Mouse (Mus musculus): ENCODE measurements around the gene Mfsd14a.

The Mfsd14a gene

GRCm38 (mm10) chr3:116662463-116662863, at the start of gene Mfsd14a:
TSS of gene Mfsd14a (minus strand) at chr3:116662677.
- TF ChIP-seq GATA4 (IDR thresholded peaks at IDR 0.05; ENCODE audit: insufficient replicate concordance, low read length) = peak; percentile 6; the same call in 1 of the 2 replicates

- TF ChIP-seq GATA4 (IDR thresholded peaks at IDR 0.05; ENCODE audit: insufficient replicate concordance, low read length) = no peak
These were observed 49.4 kb upstream of the Mfsd14a start for GRCm38 (mm10) chr3:116711624-116712435.

GRCm38 (mm10) chr3:116710941-116711340, 48.5 kb upstream of the Mfsd14a start:
- TF ChIP-seq GATA4 (IDR thresholded peaks at IDR 0.05; ENCODE audit: insufficient replicate concordance, low read length) = no peak

GRCm38 (mm10) chr3:116705637-116706204, 43.2 kb upstream of the Mfsd14a start:
- no peak for TF ChIP-seq GATA4 (IDR thresholded peaks at IDR 0.05; ENCODE audit: insufficient replicate concordance, low read length)

GRCm38 (mm10) chr3:116703835-116704234, 41.4 kb upstream of the Mfsd14a start:
- TF ChIP-seq GATA4 (IDR thresholded peaks at IDR 0.05; ENCODE audit: insufficient replicate concordance, low read length) = no peak

- TF ChIP-seq GATA4 (IDR thresholded peaks at IDR 0.05; ENCODE audit: insufficient replicate concordance, low read length) = no peak
These were observed 40.3 kb upstream of the Mfsd14a start for GRCm38 (mm10) chr3:116702647-116703272.

- no peak for TF ChIP-seq GATA4 (IDR thresholded peaks at IDR 0.05; ENCODE audit: insufficient replicate concordance, low read length)
These were observed 39.1 kb upstream of the Mfsd14a start for GRCm38 (mm10) chr3:116701601-116702000.

GRCm38 (mm10) chr3:116698786-116699185, 36.3 kb upstream of the Mfsd14a start:
- TF ChIP-seq GATA4 (IDR thresholded peaks at IDR 0.05; ENCODE audit: insufficient replicate concordance, low read length) = no peak

- no peak for TF ChIP-seq GATA4 (IDR thresholded peaks at IDR 0.05; ENCODE audit: insufficient replicate concordance, low read length)
These were observed 33.1 kb upstream of the Mfsd14a start for GRCm38 (mm10) chr3:116695666-116695985.

GRCm38 (mm10) chr3:116694955-116695665, 32.6 kb upstream of the Mfsd14a start:
- TF ChIP-seq GATA4 (IDR thresholded peaks at IDR 0.05; ENCODE audit: insufficient replicate concordance, low read length) = no peak

- TF ChIP-seq GATA4 (IDR thresholded peaks at IDR 0.05; ENCODE audit: insufficient replicate concordance, low read length) = no peak
These were observed 31.8 kb upstream of the Mfsd14a start for GRCm38 (mm10) chr3:116694312-116694711.

- no peak for TF ChIP-seq GATA4 (IDR thresholded peaks at IDR 0.05; ENCODE audit: insufficient replicate concordance, low read length)
These were observed 18.7 kb upstream of the Mfsd14a start, which contains the start of gene Gm43191 for GRCm38 (mm10) chr3:116681160-116681559. TSS of gene Gm43191 (minus strand) at chr3:116681260.

- TF ChIP-seq GATA4 (IDR thresholded peaks at IDR 0.05; ENCODE audit: insufficient replicate concordance, low read length) = no peak
These were observed 535 bp downstream of the Mfsd14a start for GRCm38 (mm10) chr3:116661870-116662414.

GRCm38 (mm10) chr3:116661288-116661869, 1.1 kb downstream of the Mfsd14a start:
- TF ChIP-seq GATA4 (IDR thresholded peaks at IDR 0.05; ENCODE audit: insufficient replicate concordance, low read length) = no peak
